Mouse (Mus musculus): Measurements from ENCODE around the gene Zfp334. TPM values are rescaled to one million over a fixed set of nuclear protein-coding genes. Genes with fewer than 3 reads are reported as not detected.
A peak's percentile ranks its signal among the peaks of the same experiment; 100 is the strongest.

The Zfp334 gene
- polyA plus RNA-seq, 1 experiment from 2014 or later: 5.9 TPM

DNA sequence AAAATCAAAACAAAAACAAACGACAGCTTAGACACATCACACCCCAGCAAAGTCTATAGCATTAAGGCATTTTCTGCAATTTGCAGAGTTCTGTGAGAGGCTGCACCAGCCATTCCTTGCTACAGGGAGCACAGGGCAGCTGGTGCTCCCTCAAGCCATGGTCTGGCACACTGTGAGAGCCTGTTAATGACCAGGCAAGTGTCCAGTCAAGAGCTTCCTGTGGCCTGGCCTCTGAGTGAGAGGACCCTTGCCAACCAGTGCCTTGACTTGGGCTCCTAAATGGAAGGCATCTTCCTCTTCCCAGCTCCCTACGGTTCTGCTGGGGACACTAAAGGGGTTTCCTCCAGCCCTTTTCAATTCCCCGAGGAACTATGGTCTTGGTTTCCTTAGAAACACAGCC lies 25.8 kb upstream of the Zfp334 start:
- no peak overlapping the region for H3K4me3 ChIP-seq (ENCODE audit: low read depth, low read length)
- H3K9me3 ChIP-seq (ENCODE audit: control insufficient read depth, low read length): no peaks in the 10 kb centered on the region
- H3K27ac ChIP-seq (ENCODE audit: low read depth, low read length): no peak overlapping the region; the same call in 1 of the 2 replicates
- no peaks in the 10 kb centered on the region for H3K36me3 ChIP-seq (ENCODE audit: control insufficient read depth, insufficient read depth, low read length)
- peaks cover 18% of the 10 kb centered on the region for H3K4me1 ChIP-seq (replicated peaks; ENCODE audit: control insufficient read depth, insufficient read depth, low read length)
- H3K9ac ChIP-seq (ENCODE audit: low read depth, low read length): no peak overlapping the region
- H3K27me3 ChIP-seq (replicated peaks; ENCODE audit: control insufficient read depth, insufficient read depth, low read length): no peaks in the 10 kb centered on the region; the same call in 1 of the 2 replicates
- ATAC-seq (replicated peaks; ENCODE audit: low FRiP score): no peak
- WGBS: 42% methylated on average over 3 of the region's 3 CpGs
- H3K4me2 ChIP-seq: no peak overlapping the region
- no peak for DNase-seq (ENCODE audit: low spot score)

DNA sequence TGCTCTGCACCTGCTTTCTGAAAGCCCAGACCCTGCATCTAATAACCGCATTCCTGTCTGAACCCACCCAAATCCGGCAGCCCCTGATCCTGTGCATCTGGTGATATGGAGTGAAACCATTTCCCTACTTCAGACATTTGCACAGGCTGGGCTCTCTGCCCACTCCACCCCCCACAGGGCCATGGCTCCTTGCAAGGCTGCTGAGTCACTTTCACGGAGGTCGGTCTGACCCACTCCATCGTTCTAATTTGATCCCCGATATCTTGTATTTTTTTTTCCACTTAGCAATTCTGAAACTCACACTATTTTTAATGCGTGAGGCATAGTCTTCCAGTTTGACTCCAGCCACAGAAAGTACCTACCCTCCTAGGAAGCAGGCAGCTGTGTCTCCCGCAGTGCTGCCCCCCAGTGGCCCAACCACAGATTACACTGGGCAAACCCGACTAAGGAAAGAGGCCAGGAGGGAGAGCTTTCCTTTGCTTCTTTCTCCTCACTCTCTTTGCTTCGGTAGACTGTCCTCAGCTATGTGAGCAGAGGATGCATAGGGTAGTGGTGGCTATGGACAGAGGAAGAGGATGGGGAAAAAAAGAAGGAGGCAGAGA lies 19.7 kb upstream of the Zfp334 start:
- no peaks in the 10 kb centered on the region for H3K36me3 ChIP-seq (ENCODE audit: control insufficient read depth, insufficient read depth, low read length)
- H3K4me2 ChIP-seq: no peak overlapping the region
- H3K9me3 ChIP-seq (ENCODE audit: control insufficient read depth, low read length): no peaks in the 10 kb centered on the region
- H3K4me3 ChIP-seq (ENCODE audit: low read depth, low read length): no peak overlapping the region
- WGBS: 50% methylated on average over 10 of the region's 10 CpGs
- no peaks in the 10 kb centered on the region; the same call in 1 of the 2 replicates for H3K27me3 ChIP-seq (replicated peaks; ENCODE audit: control insufficient read depth, insufficient read depth, low read length)
- peaks cover 11% of the 10 kb centered on the region; the same call in 1 of the 2 replicates for H3K4me1 ChIP-seq (replicated peaks; ENCODE audit: control insufficient read depth, insufficient read depth, low read length)
- H3K9ac ChIP-seq (ENCODE audit: low read depth, low read length): no peak overlapping the region
- no peak for ATAC-seq (replicated peaks; ENCODE audit: low FRiP score)
- H3K27ac ChIP-seq (ENCODE audit: low read depth, low read length): no peak overlapping the region
- no peak for DNase-seq (ENCODE audit: low spot score)

DNA sequence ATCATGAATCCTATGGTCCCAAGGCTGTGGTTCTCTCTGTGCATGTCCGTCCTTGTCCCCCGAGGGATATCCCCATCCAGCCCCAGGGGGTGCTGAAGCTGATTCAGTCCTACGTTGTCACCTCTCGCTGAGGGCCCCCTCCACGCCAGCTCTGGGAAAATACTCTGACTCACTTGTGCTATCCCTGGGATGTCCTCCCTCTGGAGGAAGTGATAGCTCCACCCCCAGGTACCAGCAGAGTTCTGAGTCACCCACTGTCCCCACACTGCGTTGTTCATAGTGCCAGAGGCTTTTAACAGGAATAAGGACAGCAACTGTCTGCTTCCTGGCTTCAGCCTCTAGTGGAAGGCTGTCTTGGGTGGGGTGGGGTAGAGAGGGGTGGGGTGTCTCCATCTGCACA lies 17.3 kb upstream of the Zfp334 start:
- Histone ChIP-seq H3K9ac (ENCODE audit: low read depth, low read length) (no peak overlapping the region), H3K9me3 (ENCODE audit: control insufficient read depth, low read length) (no peaks in the 10 kb centered on the region), H3K4me1 (replicated peaks; ENCODE audit: control insufficient read depth, insufficient read depth, low read length) (peaks cover 17% of the 10 kb centered on the region), H3K27me3 (replicated peaks; ENCODE audit: control insufficient read depth, insufficient read depth, low read length) (no peaks in the 10 kb centered on the region; the same call in 1 of the 2 replicates), H3K4me2 (peak overlapping the region; percentile 21; the same call in 1 of the 2 replicates), H3K27ac (ENCODE audit: low read depth, low read length) (peak overlapping the region; percentile 69), H3K4me3 (ENCODE audit: low read depth, low read length) (no peak overlapping the region), H3K36me3 (ENCODE audit: control insufficient read depth, insufficient read depth, low read length) (no peaks in the 10 kb centered on the region)
- no peak for DNase-seq (ENCODE audit: low spot score)
- 31% methylated on average over 6 of the region's 6 CpGs for WGBS
- ATAC-seq (replicated peaks; ENCODE audit: low FRiP score): peak; percentile 21; the same call in 1 of the 2 replicates

DNA sequence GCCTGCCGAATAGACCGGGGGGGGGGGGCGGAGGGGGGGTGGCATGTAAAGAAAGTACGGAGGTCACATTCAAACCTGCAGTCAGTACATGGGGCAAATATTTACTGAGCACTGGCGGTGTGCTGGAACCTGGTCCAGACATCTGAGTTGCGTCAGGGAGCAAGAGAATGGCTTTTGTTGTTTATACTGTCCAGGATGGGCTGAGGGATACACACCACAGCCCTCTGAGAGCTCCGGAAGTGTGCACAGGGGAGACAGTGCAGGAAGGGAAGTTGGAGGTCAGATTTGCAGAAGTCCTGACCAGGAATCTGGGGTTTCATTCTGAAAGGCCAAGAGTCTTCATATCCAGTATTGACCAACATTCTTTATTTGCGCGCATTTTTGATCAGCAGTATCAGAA lies 16.9 kb upstream of the Zfp334 start:
- Histone ChIP-seq H3K27me3 (replicated peaks; ENCODE audit: control insufficient read depth, insufficient read depth, low read length) (no peaks in the 10 kb centered on the region; the same call in 1 of the 2 replicates), H3K4me2 (peak overlapping the region; percentile 21; the same call in 1 of the 2 replicates), H3K4me3 (ENCODE audit: low read depth, low read length) (no peak overlapping the region), H3K27ac (ENCODE audit: low read depth, low read length) (peak overlapping the region; percentile 69), H3K4me1 (replicated peaks; ENCODE audit: control insufficient read depth, insufficient read depth, low read length) (peaks cover 17% of the 10 kb centered on the region), H3K9me3 (ENCODE audit: control insufficient read depth, low read length) (no peaks in the 10 kb centered on the region), H3K9ac (ENCODE audit: low read depth, low read length) (no peak overlapping the region), H3K36me3 (ENCODE audit: control insufficient read depth, insufficient read depth, low read length) (no peaks in the 10 kb centered on the region)
- peak; percentile 68 for ATAC-seq (replicated peaks; ENCODE audit: low FRiP score)
- 45% methylated on average over 9 of the region's 9 CpGs for WGBS
- DNase-seq (ENCODE audit: low spot score): no peak

DNA sequence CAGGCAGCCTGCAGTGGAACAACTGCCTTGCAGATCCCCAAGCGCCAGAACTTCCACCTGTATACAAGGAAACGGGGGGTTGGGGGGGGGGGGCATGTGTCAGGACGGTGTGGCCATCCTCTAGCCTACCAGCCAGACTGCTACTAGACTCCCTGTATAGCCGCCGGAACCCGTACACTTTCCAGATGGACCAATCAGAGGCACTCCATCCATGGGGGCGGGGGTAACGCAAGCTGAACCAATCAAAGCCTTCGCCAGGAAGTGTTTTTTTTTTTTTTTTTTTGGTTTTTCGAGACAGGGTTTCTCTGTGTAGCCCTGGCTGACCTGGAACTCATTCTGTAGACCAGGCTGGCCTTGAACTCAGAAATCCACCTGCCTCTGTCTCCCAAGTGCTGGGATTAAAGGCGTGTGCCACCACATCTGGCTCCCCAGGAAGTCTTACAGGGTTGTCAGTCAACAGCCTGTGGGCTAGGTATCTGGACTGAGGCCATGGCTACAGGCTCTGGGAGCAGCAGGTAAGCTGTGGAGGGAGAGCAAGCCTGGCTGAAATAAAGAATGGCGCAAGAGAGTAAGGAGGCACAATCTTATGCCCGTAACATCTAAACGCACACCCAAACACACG lies 10.2 kb upstream of the Zfp334 start:
- no peak for ATAC-seq (replicated peaks; ENCODE audit: low FRiP score)
- H3K4me1 ChIP-seq (replicated peaks; ENCODE audit: control insufficient read depth, insufficient read depth, low read length): peaks cover 16% of the 10 kb centered on the region
- 68% methylated on average over 15 of the region's 15 CpGs for WGBS
- no peaks in the 10 kb centered on the region; the same call in 1 of the 2 replicates for H3K27me3 ChIP-seq (replicated peaks; ENCODE audit: control insufficient read depth, insufficient read depth, low read length)
- H3K36me3 ChIP-seq (ENCODE audit: control insufficient read depth, insufficient read depth, low read length): no peaks in the 10 kb centered on the region
- H3K9me3 ChIP-seq (ENCODE audit: control insufficient read depth, low read length): no peaks in the 10 kb centered on the region
- H3K27ac ChIP-seq (ENCODE audit: low read depth, low read length): no peak overlapping the region
- no peak overlapping the region for H3K4me2 ChIP-seq
- H3K4me3 ChIP-seq (ENCODE audit: low read depth, low read length): no peak overlapping the region
- no peak overlapping the region for H3K9ac ChIP-seq (ENCODE audit: low read depth, low read length)
- DNase-seq (ENCODE audit: low spot score): no peak

DNA sequence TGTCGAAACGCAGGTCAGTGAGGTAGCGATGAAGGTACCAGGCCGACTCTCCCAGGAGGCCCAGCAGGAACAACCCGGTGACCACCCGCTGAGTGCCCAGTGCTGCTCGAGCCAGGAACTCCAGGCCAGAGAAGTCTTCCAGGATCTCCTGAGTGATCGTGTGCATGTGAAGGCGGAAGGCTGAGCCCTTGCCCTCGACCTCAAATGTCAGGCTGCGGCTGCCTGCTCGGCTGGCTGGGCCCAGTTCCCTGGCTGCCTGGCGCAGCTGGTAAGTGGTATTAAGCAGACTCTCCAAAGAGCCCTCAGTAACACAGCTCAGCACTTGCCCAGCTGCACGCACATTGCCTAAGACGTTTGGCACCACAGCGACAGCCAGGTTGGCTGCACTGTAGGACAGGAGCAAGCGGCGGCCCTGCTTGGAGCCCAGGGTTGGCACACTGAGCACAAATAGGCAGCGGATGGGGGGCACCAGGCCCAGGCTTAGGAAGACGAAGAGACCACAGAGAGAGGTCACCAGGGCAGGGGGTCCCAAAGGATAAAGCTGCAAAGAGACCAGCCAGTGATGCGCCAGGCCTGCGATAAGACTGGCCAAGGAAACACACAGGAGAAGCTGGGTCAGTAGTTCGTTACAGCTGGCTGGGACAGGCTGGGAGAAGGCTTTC lies 9.6 kb upstream of the Zfp334 start:
- Histone ChIP-seq H3K4me2 (no peak overlapping the region), H3K9ac (ENCODE audit: low read depth, low read length) (no peak overlapping the region), H3K4me1 (replicated peaks; ENCODE audit: control insufficient read depth, insufficient read depth, low read length) (peaks cover 16% of the 10 kb centered on the region), H3K36me3 (ENCODE audit: control insufficient read depth, insufficient read depth, low read length) (no peaks in the 10 kb centered on the region), H3K27ac (ENCODE audit: low read depth, low read length) (peak overlapping the region; percentile 11; the same call in 1 of the 2 replicates), H3K4me3 (ENCODE audit: low read depth, low read length) (no peak overlapping the region), H3K9me3 (ENCODE audit: control insufficient read depth, low read length) (no peaks in the 10 kb centered on the region), H3K27me3 (replicated peaks; ENCODE audit: control insufficient read depth, insufficient read depth, low read length) (no peaks in the 10 kb centered on the region; the same call in 1 of the 2 replicates)
- 75% methylated on average over 23 of the region's 23 CpGs for WGBS
- no peak for ATAC-seq (replicated peaks; ENCODE audit: low FRiP score)
- no peak for DNase-seq (ENCODE audit: low spot score)

DNA sequence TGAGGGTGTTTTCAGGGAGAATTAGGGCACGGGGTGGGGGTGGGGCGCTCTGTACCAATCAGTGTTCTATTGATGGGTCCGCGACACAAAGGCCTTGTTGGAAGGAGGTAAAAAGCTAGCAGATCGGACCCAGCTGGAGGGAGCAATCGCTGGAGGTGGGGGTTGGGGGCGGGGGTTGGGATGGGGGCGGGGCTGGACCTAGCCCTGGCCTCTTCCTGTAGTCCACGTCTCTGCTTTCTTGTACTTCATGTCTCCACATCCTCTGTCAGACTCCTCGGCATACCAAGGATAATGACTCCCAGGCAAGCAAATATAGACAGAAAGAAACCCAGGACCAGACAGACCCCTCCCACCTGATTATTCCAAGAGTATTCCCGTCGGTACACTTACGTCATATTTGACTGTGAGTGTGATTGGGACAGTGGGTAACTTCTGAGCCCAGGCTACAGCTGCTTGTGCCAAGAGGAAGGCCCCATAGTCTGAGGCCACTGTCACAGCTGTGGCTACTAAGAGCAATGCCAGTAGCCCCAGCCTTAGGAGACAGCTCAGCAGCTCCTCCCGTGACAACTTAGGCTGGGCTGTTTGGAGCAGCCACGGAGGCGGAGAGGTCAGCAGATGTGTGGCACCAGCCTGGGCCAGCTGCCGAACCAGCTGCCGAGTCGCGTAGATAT lies 8.9 kb upstream of the Zfp334 start:
- no peak for DNase-seq (ENCODE audit: low spot score)
- H3K27ac ChIP-seq (ENCODE audit: low read depth, low read length): peak overlapping the region; percentile 11; the same call in 1 of the 2 replicates
- 55% methylated on average over 19 of the region's 20 CpGs for WGBS
- no peak overlapping the region for H3K4me2 ChIP-seq
- no peak for ATAC-seq (replicated peaks; ENCODE audit: low FRiP score)
- no peaks in the 10 kb centered on the region for H3K9me3 ChIP-seq (ENCODE audit: control insufficient read depth, low read length)
- H3K27me3 ChIP-seq (replicated peaks; ENCODE audit: control insufficient read depth, insufficient read depth, low read length): no peaks in the 10 kb centered on the region; the same call in 1 of the 2 replicates
- H3K4me3 ChIP-seq (ENCODE audit: low read depth, low read length): no peak overlapping the region
- H3K9ac ChIP-seq (ENCODE audit: low read depth, low read length): no peak overlapping the region
- H3K36me3 ChIP-seq (ENCODE audit: control insufficient read depth, insufficient read depth, low read length): no peaks in the 10 kb centered on the region
- H3K4me1 ChIP-seq (replicated peaks; ENCODE audit: control insufficient read depth, insufficient read depth, low read length): peaks cover 16% of the 10 kb centered on the region

DNA sequence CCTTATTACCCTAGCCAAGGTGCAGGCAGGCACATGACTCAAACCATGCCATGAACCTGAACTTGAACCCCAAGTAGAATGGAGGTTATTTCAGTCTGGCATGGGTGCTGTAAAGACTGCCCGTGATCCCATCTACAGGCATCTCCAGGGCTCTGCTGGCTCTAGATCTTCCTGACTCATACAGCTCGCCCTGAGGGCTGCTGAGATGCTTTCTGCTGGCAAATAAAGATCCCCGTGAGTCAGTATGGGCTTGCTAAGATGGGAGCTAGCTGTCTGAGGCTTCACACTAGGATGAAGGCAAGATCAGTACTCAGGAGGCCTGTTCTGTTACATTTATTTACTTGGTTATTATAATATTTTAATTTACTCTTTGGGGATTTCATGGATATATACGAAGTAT lies 4.1 kb upstream of the Zfp334 start:
- H3K27me3 ChIP-seq (replicated peaks; ENCODE audit: control insufficient read depth, insufficient read depth, low read length): no peaks in the 10 kb centered on the region
- H3K27ac ChIP-seq (ENCODE audit: low read depth, low read length): 0 out of 2 replicates have a peak overlapping the region, but pooled peaks have one; percentile 21
- WGBS: 81% methylated on average over 4 of the region's 4 CpGs
- no peak overlapping the region for H3K9ac ChIP-seq (ENCODE audit: low read depth, low read length)
- H3K36me3 ChIP-seq (ENCODE audit: control insufficient read depth, insufficient read depth, low read length): no peaks in the 10 kb centered on the region
- H3K4me3 ChIP-seq (ENCODE audit: low read depth, low read length): no peak overlapping the region
- ATAC-seq (replicated peaks; ENCODE audit: low FRiP score): no peak
- H3K4me1 ChIP-seq (replicated peaks; ENCODE audit: control insufficient read depth, insufficient read depth, low read length): peaks cover 3% of the 10 kb centered on the region; the same call in 1 of the 2 replicates
- H3K9me3 ChIP-seq (ENCODE audit: control insufficient read depth, low read length): no peaks in the 10 kb centered on the region
- no peak overlapping the region for H3K4me2 ChIP-seq
- no peak for DNase-seq (ENCODE audit: low spot score)
